Mouse (Mus musculus) megakaryocyte-erythroid progenitor cell, adult 5 weeks (primary cell): ENCODE measurements around the gene Olfr1459. TPM values are rescaled to one million over a fixed set of nuclear protein-coding genes. Genes with fewer than 3 reads are reported as not detected.

Experiments used
- polyA plus RNA-seq: library from polyadenylated mRNA; stranded (reverse); fragments of >175 nt; gene quantifications from 2 replicates; pipeline ENCODE4 v1.2.3, GENCODE M21; 2012

Gene Olfr1459
- not detected in 2 replicates for polyA plus RNA-seq

DNA sequence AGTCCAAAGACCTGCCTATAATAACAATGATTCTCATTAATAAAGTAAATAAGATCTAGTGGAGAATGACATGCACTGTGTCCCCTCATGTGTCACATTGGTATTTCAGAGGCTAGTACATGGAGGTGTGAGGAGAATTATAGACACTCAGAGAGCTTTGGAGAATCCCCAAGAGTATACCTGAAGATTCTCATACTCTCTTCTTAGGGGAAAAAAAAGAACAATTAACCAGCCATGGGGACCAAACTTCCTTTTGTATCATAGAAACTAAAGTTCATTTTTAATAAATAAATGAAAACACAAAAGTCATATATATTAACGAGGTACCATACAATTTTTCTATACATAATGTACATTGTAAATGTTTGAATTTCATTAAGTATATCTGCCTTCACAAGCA, at the start of gene Olfr1459:
Gene Olfr1459 (minus strand): TSS at position 101 of the 400 bp plus-strand sequence.

DNA sequence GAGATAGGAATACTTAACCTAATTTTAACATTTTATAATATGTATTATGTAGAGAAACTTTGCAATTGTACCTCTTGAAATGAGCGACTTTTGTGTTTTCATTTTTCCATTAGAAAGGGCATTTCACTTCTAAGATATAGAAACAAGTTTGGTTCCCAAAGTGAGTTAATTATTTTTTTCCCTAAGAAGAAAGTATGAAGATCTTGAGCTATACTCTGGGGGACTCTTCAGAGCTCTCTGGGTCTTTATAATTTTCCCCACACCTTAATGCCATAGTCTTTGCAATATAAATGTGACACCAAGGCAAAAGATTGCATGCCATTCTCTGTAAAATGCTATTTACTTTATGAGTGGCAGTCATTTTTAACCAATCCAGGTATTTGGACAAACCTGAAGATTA, 36.1 kb upstream of the Olfr1459 start, which contains the start of gene Olfr1462:
Gene Olfr1462 (plus strand): TSS at position 301 of the 400 bp plus-strand sequence.

DNA sequence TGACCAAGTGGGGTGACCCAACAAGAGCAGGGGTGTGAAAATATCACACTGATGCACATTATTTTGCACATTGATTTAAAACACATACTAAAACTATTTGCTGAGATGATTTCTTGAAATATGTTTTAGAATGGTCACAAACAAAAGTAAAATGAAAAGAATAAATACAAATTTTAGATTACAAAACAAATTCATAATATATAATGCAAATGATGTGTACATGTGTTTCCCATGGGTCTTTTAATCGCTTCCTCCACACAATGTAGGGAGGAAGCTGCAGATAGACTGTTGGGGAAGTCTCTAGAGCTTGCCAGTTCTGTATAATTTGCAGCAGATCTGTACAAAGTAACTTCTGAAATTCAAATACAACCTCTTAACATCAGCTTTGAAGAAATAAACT, 13.4 kb upstream of the Olfr1459 start, which contains the start of gene Olfr1461:
Gene Olfr1461 (plus strand): TSS at position 301 of the 400 bp plus-strand sequence.

DNA sequence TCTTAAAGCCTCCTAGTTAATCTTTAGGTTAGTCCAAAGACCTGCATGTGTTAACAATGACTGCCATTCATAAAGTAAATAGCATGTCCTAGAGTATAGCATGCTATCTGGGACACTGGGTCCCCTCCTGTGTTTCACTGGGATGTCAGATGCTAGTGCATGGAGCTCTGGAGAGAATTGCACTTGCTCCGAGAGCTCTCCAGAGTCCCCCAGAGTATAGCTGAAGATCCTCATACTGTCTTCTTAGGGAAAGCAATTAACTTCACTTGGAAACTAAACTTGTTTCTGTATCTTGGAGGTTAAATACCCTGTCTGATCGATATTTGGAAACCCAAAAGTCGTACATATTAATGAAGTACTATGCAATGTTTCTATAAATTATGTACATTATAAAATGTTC, 42.7 kb downstream of the Olfr1459 start, which contains the start of gene Olfr1458:
Gene Olfr1458 (minus strand): TSS at position 101 of the 400 bp plus-strand sequence.

DNA sequence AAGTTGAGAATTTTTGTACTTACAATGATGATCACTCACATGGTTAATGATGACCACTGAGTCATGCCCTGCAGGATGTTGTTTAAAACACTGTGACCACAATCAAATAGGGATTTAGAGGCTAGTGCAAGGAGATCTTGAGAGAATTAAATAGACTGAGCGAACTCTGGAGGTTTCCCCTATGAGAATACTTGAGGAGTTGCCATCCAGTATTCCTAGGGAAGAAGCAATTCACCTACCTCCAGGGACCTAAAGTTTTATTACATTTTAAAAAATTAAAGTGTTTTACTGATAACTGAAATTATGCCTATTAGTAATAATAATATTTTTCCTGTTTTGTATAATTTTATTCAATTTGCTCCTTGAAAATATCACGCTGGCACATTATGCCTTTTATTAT, 51.6 kb downstream of the Olfr1459 start, which contains the start of gene Olfr1457:
Gene Olfr1457 (minus strand): TSS at position 101 of the 400 bp plus-strand sequence.

Other genes with a start within 250 kb of the Olfr1459 start
- not detected in 2 replicates for gene Olfr1447, start 245.8 kb downstream of the Olfr1459 start, polyA plus RNA-seq
- not detected in 2 replicates for gene Olfr1448, start 225.1 kb downstream of the Olfr1459 start, polyA plus RNA-seq
- not detected in 2 replicates for gene Olfr1449, start 218.7 kb downstream of the Olfr1459 start, polyA plus RNA-seq
- gene Olfr1450, start 199.3 kb downstream of the Olfr1459 start, polyA plus RNA-seq: not detected in 2 replicates
- not detected in 2 replicates for gene Olfr1451, start 154.5 kb downstream of the Olfr1459 start, polyA plus RNA-seq
- gene Olfr1453, start 121.2 kb downstream of the Olfr1459 start, polyA plus RNA-seq: not detected in 2 replicates
- not detected in 2 replicates for gene Olfr1454, start 88.9 kb downstream of the Olfr1459 start, polyA plus RNA-seq
- gene Olfr1457, start 51.7 kb downstream of the Olfr1459 start, polyA plus RNA-seq: not detected in 2 replicates
- gene Olfr1458, start 42.8 kb downstream of the Olfr1459 start, polyA plus RNA-seq: not detected in 2 replicates
- not detected in 2 replicates for gene Olfr1461, start 13.5 kb upstream of the Olfr1459 start, polyA plus RNA-seq
- not detected in 2 replicates for gene Olfr1462, start 36.2 kb upstream of the Olfr1459 start, polyA plus RNA-seq
- gene Olfr1463, start 81.8 kb upstream of the Olfr1459 start, polyA plus RNA-seq: not detected in 2 replicates
- not detected in 2 replicates for gene Olfr1465, start 166.0 kb upstream of the Olfr1459 start, polyA plus RNA-seq
- not detected in 2 replicates for gene Olfr1466, start 189.3 kb upstream of the Olfr1459 start, polyA plus RNA-seq
- gene Olfr1467, start 212.7 kb upstream of the Olfr1459 start, polyA plus RNA-seq: 0.04 and 0.11 TPM in 2 replicates